Mouse (Mus musculus) liver (tissue): ENCODE data around the gene Kbtbd12.

ENCODE experiments used
- DNase-seq: peaks from one replicate; pipeline ENCODE4 v3.0.0-alpha.2; 2020; ENCODE audit warnings: mixed read lengths

The Kbtbd12 gene

DNA sequence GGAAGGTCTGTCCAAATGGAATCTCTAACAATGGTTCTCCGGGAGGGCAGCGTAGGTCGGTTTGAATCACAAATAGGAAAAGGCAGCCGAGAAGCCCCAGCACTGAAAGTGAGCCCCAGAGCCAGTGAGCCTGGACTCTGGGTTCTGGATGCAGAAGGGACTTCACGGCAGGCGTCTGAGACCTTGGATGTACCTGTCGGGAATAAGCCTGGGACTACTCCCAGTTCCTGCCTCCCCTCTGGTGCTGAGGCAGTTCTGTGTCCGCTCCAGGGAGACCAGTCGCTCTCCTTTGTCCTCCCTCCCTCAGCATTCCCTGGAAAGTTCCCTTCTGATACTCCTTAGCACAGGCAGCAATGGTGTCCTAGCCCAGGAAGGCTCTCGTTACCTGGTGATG lies 92.4 kb downstream of the Kbtbd12 start:
- DNase-seq = no peak

DNA sequence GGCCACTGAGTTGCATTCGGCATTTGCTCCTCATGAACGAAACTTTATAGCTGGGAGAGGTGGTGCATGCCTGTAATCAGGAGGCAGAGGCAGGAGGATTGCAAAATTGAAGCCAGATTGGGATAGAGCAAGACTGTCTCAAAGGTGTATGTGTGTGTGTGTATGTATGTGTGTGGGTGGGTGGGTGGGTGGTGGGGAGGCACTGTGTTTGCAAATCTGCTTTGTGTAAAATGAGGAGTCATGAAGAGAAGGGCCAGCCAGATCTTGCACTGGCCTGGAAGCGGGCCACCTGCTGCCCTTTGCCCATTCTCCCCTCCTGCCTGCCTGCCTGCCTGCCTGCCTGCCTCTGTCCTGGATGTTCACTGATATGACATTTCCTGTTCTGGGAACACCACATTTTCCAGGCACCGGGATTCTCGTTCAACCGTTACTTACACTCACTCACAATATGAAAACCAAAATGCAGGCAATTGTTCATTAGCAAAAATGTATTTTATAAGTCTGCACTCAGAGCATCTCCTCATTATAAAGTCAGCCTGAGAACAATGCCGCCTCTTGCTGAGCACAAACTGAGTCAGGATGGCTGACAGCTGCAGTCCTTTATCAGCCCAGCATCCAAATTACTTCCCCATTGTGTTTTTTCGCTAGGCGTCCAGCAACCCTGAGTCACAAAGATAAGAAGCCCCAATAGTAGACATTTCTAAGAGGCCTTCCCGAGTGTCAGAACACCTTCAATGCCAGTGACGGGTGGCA lies 92.9 kb downstream of the Kbtbd12 start:
- peak; percentile 30 for DNase-seq

DNA sequence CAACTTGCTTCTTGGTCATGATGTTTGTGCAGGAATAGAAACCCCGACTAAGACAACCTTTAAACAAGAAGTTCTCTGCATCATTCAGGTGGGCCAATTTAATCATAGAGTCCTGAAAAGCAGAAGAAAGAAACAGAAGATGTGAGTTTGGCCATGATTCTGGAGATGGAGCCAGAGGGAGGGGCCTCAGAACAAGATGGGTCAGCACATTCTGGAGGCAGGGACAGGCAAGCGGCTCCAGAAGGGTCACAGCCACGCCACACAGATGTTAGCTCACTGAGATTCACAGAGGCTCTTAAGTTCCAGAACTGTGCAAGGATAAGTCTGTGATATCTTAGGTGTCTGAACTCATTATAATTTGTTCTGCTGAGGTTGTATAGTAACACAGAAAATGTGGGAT lies 93.5 kb downstream of the Kbtbd12 start:
- no peak for DNase-seq

DNA sequence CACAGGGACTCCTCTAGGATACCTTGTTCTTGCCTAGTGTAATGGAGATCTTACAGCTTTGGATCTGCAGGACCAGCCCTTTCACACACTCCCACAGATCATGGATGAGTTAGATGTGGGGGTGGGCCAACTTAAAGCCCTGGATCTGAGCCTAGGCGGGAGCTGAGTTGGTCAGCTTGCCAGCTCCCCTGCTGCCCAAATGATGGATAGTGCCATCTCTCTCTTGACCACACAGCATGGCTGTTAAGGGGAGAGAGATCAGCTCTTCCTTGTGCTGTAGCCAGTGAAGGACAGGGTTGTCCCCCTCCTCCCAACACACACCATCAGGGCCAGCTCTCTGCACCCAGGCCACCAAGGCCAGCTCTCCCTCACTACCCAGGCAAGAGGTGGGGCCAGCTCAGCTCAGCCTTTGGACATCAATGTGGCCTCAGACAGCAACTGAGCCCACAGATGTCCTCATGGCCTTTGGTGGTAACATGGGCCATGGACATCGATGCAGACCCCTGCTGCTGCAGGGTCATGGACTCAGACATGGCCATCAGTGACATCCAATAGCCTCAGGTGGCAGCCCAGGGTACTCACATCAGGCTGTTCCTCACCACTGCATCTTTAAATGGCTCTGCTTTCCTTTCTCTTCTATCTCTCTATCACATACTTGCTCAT lies 97.5 kb downstream of the Kbtbd12 start:
- DNase-seq = no peak

DNA sequence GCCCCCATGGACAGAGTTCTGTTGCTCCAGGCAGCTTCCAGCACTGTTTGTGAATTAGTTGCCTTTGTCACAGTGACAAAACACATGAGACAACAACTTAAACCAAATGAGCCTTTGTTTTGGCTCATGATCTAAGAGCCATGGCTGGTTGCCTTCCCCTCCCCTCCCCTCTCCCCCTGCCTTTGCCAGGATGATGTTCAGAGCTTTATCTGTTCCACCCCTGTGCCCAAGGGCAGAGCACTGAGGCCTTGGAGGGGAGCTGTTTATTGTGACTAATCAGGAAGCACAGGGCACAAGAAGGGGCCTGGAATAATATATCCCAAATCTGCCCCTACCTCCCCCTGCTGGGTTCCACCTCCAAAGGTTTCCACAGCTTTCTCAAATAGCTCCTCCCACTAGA lies 107.4 kb downstream of the Kbtbd12 start:
- no peak for DNase-seq

DNA sequence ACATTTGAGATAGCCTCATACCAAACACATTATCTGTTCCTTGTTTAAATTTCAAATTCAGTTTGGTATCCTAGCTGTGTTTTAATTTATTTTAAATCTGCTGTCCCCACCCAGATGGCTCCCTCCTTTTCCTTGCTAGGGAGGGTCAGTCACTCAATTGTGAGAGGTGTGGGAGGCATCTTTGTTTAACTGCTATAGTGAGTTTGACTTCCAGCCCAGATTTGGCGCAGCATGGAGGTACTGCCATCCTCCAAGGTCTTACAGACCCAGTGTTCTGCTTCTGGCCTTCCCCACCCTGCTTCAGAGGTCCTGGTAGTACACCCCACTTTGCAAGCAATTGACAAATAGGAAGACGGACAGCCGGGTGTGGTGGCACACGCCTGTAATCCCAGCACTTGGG lies 113.7 kb downstream of the Kbtbd12 start:
- DNase-seq = no peak

DNA sequence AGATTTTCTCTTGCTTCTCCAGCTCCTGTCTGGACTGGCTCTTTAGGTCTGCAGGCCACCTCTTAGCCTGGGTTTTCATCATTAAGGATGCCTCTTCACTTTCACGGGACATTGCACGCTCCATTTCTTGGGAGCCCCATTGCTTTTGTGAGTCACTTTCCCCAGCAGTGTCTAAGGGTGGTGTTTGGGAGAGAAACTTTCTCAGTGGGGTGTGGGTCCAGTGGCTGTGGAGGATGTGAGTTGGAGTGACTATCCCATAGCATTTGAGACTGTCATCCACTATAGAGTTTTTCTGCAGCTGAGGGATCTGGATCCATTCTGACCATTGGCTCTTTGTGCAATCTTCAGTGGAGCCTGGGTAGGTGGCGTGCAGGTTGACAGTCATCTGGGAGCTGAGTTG lies 114.3 kb downstream of the Kbtbd12 start:
- DNase-seq = no peak

DNA sequence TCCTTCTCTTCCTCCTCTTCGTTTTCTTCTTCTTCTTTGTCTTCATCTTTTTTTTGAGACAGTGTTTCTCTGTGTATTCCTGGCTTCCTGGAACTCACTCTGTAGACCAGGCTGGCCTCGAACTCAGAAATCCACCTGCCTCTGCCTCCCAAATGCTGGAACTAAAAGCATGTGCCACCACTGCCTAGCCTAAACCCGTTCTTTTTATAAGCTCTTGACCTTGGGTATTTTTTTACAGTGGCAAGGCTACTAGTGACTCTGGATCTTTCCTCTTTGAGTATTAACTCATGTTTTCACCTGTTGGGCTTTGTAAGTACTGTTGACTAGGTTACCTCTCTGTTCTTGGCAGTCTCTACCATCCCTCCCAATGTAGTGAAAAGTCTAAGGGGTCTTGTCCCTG lies 114.7 kb downstream of the Kbtbd12 start:
- no peak for DNase-seq

DNA sequence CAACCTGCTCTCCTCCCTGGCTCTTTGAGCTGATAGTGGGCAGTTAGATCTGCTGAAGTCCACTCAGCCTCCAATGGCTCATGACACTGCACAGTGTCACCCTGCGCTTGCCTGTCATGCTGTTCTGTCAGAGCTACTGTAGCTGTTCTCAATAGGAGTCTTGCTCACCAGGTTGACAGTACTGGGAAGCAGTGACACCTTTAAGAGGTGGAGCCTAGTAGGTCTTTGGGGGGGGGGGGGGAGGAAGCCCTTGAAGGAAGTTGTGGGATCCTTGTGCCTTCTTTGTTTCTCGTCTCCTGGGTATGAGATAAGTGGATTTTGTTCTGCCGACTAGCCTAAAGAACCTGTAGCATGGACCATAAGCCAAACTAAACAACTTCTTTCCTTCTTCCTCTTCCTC lies 115.1 kb downstream of the Kbtbd12 start:
- no peak for DNase-seq

DNA sequence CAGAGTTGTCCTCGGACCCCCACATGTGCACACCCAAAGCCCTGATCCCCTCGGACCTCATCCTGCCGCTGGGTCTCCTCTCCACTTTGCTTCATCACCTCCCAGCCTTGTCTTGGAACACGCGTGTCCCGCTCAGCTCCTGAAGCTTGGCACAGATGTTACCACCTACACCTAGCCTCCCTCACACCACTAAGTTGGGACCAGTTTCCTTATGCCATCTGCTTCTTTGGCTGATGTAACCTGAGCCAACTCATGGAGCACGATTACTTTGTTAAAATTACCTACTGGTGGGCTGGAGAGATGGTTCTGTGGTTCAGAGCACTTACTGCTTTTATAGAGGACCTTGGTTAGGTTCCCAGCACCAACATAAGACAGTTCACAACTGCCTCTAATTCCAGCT lies 115.9 kb downstream of the Kbtbd12 start:
- no peak for DNase-seq

DNA sequence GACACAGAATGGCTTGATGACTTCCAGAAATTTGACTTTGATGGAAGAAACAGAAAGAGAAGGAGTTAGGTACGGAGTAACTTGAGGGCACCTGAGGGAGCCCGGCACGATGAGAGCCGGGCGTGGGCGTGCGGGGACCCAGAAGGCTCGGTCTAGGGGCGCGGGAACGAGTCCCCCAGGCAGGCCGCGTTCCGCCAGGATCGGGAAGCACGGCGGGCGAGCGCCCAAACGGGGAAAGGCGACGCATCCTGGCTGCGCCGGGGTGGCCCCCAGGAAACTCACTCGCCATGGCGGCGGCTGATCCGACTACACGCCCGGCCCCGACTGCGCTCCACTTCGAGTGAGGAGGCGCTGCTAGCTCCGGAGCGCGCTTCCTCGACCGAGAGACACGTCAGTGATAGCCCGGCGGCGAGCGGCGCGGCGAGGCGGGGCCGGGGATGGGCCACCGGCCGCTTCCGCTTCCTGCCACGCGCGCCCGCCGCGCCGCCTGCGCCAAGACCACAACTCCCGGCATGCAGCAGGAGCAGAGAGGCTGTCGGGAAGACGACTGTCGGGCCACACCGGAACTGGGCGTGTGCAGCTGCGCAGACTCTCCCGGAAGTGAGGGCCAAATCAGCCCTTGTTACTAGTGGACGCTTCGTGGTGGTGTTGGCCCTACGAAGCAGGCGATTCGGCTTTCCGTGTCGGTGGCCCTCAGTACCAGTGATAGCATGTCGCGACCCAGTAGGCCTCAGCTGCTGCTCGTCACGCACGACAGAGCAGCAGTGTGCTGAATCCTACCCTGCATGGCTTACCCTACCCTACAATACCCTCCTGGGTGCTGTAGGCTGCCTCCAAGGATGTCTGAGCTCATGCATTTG lies 119.1 kb downstream of the Kbtbd12 start, which contains the start of gene Sec61a1:
TSS of gene Sec61a1 (minus strand) at position 502 of the 860 bp plus-strand sequence.
- peak; percentile 97 for DNase-seq

DNA sequence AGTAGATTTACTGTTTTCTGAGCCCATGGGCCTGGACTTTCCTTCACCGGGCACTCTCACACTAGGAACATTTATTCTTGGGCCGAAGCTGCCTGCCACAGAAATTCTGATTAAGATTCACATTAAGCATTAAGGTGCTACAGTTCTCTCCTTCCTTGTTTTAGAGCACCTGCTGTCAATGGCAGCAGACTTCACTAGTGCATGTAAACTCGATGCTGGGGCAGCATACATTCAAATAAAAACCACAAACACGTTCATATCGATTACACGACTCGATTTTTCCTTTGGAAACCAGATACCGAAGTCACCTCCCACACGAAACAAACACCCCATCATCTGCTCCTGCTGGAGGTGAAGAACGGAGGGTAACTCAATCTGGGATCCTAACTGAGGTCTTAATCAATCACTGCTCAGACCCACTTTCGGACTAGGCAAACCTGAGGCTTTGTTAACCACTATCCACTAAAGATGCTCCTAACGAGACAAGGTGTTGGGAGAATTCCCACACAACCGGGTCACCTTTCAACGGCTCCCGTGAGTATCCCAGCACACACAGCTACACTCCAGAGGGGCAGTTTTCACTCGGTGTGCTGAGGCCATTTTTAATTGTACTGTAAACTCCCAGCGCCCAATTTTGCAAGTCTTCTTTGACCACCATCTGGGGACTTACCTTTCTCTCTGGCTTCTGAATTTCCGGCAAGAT lies 119.9 kb downstream of the Kbtbd12 start:
- no peak for DNase-seq

DNA sequence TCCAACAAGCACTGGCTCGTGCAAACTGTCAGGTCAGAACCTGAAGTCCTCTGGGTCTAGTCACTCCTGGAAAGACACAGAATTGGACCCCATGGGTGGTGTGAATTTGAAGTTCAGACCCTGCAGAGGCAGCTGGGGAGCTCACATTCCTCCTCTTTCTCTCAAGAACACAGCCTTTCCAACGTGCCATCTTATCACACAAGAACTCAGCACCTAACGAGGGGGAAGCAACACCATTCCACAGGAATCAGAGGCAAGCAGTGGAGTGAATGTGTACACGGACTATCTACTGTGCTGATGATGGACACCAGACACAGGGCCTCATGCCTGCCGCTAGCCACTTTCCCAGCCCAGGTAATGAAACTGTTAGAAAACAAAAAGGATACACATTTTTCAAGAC lies 121.1 kb downstream of the Kbtbd12 start:
- DNase-seq = no peak

DNA sequence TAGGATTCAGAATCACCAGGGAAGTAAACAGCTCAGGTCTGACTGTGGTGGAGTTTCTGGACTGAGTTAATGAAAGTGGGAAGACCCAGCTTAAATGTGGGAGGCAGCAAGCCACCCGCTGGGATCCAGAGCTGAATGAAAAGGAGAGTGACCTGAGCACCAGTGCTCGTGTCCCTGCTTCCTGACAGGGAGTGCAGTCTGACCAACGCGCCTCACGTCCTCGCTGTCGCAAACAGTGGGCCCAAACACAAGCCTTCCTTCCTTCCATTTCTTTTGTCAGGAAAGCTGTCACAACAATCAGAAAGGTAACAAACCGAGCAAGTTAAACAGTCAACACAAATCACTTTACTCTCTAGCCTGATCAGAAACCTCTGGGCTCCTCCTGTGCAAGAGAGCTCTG lies 121.8 kb downstream of the Kbtbd12 start:
- DNase-seq = no peak

DNA sequence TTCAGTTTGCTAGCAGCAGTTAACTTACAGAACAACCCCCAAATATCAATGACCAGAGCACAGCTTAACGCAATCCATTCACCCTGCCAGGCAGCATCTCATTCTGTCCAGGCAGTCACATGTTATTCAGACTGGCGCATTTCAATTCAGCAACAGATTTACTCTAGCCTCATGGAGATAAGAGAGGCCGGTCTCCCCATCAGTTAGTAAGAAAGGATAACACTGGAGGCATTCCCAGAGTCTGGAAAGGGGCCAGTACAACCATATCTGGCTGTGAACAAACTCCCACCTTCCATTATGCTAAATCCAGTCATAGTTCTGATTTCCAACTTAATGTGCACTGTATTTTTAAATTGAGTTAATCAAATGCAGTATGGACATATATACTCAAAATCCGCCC lies 123.2 kb downstream of the Kbtbd12 start:
- DNase-seq = no peak

DNA sequence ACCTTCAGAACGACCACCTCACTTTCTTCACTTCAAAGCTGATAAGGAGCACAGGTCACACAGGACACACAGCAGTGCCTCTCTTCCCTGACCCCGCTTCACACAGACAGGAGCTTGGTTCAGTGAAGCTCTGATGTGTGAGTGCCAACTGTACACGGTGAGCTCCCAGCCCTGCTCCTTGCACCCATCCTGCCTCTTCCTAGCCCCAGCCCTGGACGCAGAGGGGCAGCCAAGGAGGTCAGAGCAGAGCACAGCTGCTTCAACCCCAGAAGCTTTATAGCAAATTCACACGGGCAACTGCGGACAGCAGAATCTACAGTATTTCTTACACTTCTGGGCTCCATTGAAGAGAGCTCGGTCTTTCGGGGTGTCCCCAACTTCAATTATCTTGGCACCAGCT lies 123.8 kb downstream of the Kbtbd12 start:
- peak; percentile 1 for DNase-seq

DNA sequence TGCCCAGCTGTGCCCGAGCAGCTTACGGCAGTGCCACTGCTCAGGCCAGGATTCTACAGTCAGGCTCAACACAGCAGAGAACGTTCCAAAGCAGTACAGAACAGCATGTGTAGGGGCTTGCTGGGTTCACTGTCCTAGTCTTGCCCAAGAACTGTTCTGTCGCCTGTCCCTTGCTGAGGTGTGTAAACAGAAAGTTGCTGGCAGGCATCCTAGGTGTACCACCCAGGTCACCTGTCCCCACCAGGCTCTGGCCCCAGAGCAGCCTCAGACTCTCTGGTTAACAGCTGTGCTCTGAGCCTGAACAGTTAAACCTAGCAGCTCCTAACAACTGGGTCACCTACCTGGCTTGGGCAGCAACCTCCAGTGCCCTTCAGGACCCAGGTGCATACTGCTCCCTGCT lies 134.7 kb downstream of the Kbtbd12 start:
- no peak for DNase-seq

DNA sequence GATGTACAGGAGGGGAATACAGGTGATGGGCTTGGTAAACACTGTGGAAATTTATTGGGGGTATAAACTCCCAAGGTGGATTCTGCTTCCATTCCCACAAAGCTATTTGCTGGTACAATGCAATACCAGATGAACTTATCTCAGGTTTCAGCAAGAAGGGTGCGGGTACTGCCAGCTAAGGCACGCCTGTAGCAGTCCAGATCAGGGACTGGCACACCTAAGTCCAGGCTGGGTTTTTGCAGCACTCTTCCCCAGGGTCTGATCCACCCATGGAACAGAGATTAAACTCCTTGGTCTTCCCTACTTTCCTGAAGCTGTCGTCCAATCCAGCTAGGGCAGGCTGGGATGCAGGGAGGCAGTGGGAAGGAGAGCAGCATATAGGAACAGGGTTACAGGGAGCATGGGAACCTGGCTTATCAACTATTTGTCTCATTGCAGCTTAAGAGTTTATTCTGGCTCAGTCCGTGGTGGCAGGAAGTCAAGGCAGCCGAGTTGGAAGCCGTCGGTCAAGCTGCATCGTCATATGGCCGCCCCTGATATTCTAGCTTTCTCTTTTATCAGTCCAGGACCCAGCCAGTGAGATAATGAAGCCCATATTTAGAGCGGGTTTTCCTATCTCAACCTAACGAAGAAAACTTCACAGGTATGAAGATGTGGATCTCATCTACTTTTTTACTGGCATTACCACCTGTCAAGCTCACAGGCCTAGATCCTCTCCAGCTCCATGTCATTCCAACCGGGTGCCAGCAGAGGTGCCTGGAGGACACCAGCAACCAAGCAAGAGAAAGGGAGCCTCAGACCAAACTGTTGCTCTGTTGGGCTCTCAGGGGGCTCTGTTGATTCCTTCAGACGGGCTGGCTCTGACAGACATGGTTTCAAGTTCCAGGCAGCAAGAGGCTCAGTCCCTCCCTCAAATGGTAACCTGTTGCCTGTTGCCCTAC lies 135.4 kb downstream of the Kbtbd12 start:
- peak; percentile 70 for DNase-seq

DNA sequence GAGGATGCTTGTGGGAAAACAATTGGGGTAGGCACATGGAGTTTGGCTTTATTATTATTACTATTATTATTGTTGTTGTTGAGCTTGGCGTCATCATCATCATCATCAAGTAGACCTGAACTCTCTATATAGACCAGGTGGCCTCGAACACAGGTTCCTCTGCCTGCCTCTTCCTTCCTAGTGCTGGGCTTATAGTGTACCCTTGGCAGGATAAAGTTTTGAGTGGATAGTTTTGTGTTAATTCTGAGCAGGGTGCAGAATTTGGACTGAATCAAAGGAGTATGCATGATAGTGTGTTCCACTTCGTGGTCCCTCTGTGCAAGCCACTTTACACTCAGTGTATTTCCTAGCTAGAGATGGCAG lies 137.4 kb downstream of the Kbtbd12 start:
- no peak for DNase-seq

DNA sequence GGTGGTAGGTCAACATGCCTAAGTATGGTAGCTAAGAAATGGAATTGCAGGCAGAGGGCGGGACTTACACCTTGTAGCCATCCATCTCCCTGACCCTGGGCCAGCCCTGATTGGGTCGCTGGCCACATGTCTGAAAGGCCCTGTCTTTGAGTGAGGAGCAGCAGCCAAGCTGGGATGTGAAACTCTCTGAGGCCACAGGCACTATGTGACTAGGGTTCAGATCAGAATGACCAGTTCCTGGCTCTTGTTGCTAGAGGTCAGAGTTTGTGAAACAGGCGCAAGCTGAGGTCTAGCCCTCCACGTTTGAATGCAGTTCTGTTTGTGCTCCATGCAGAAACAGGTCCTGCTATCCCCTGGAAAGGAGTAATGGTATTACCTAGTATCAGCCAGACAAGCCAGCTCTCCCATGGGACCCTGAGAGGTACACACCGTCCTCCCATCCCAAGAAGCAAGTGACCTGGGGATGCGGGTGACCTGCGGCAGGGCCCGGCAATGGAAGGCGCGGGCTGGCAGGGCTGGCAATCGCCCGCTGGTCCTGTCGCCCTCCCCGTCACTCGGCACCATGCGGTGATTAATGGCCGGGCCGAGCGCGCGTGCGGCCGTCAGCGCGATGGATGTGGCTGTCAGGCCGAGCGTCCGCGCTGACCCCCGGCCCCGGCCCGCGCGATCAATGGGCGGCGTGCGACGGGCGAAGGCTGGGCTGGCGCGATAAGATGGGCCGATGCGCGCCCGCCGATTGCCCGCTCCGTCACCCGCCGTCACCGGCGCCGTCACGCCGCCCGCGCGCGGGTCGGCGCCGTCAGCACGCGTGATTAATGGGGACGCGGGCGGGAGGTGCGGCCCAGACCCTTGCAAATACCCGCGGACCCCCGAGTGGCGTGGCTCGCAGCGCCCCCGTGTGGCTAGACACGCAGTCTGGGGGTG lies 138.0 kb downstream of the Kbtbd12 start:
- DNase-seq = peak; percentile 79
